Mouse (Mus musculus) olfactory bulb, adult 2 months (tissue): ENCODE measurements around the gene Daam2.
"Not testable (repeated sequence)": the region's sequence is repeated elsewhere in the genome, so short reads cannot be mapped to it uniquely, and the experiment has no call there.

ENCODE experiments used
- CTCF ChIP-seq: fragments of 200-500 bp; IDR thresholded peaks from 2 replicates; pipeline ENCODE4 v1.5.1; 2012; ENCODE audit warnings: low read depth, mild to moderate bottlenecking, low read length, moderate library complexity; ENCODE audit not compliant: insufficient read depth
- POLR2A ChIP-seq: fragments of 200-500 bp; IDR thresholded peaks from 2 replicates; pipeline ENCODE4 v1.6.1; 2012; ENCODE audit warnings: mild to moderate bottlenecking, low read depth, low read length, moderate library complexity; ENCODE audit not compliant: insufficient read depth

DNA sequence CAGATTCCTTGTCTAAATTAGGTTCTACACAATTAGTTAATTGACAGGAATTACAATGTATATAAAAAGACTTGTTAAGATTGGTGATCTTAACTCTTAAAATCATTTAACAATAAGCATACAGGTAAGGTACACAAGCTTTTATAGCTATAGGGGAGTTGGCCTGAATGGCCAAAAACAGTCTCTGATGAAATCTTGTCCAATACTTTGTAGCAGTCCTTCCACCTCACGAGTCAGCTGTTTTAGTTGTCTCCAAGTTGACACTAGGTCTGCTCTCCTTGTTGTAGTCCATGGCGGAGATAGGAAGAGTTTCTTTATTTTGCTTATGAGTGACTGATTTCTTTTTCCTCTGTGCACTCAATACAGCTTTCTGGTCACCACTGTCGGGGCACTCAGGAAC is 121.3 kb downstream of the Daam2 start:
- TF ChIP-seq CTCF, POLR2A: not testable (repeated sequence)
